Mouse (Mus musculus) urinary bladder, postnatal 25 days (tissue): ENCODE measurements around the gene Trappc11.
"Not testable (repeated sequence)": the region's sequence is repeated elsewhere in the genome, so short reads cannot be mapped to it uniquely, and the experiment has no call there.

Experiments
- DNase-seq: peaks from one replicate; pipeline ENCODE4 v3.0.0; 2022; ENCODE audit warnings: low spot score

The Trappc11 gene

DNA sequence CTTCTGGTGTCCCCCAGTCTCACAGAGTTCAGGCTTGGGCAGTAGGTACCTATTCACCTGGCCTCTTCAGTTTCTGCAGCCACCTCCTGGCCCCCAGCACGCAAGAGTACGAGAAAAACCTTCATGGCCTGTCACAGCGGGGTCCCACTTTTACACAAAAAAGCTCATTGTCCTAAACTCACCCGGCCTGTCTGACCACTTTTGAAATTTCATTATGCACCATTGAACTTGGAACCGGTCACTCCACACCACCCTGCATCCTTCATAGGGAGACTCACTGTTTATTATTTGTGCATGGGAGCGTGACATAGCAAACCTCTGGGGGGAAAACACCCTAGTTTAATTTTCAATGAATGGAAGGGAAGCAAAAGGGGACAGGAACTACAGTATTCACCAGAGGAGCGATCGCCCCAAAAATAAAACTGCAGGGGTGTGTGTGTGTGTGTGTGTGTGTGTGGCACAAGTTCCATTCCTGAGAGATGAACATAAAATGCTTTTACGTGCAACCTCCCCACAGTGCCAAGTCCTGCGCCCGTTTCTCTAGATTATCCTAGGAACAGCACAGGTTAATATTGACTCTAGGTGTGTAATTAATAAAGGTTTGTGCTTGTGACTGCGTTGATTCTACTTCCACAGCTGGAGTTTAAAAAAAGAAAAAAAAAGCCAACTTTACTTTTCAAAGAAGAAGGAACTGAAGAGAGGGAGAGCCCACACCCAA, 50.8 kb downstream of the Trappc11 start:
- DNase-seq = no peak

DNA sequence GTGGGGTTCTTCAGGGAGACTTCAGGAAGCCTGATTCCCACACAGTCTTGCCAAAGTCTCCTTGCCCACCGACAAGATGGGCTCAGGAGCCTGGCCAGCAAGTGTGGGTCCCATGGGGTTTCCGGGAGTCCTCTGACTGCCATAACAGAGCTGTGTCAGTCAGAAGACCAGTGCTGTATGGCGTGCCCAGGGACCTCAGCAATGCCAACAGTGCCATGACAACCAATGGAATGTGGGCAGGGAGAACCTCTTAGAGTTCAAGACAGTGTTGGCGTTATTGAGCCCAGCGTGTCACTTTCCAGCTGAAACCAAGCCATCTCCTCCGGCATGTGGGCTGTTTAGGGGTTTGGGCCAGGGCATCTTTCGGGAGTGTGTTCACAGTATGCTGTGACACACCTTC, 53.2 kb downstream of the Trappc11 start:
- no peak for DNase-seq

DNA sequence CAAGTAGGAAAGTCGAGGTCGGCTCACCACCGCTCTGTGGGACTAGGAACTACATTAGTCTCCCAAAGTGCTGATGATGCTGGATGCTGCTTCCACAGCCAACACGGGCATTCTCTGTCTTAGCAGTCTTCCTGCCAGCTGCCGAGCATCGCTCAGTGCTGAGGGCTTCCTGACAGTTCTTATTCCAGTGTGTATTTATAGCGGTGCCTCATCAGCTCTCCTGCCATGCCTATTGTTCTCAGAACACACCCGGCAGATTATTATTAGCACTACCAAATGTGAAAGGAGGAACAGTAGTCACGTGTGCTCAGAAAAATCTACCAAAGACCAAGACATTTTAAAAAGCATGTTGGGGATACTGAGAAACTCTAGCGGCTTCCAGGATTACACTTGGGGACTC, 71.6 kb downstream of the Trappc11 start:
- no peak for DNase-seq

DNA sequence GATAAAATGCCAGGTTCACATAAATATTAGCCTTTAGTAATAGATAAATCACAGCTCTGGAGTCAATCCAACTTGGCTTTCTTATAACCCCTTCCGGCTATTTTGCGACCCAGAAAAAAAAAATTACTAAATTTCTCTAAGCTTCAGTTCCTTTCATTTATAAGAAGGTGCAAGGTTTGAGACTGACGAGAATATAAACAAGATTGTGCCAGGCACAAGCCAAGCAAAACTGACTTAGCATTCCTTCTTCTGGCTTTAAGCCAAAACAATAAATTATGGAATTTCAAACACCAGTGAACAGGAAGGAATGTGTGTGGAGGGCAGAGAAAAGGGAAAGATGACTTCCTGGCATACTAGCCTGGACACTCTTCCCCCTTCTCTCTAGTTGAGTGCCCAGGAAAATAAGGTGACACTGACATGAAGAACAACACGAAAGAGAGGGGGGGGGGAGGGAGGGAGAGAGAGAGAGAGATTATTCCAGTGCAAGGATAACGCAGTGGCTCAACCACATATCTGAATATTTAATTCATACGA, 74.0 kb downstream of the Trappc11 start:
- no peak for DNase-seq

DNA sequence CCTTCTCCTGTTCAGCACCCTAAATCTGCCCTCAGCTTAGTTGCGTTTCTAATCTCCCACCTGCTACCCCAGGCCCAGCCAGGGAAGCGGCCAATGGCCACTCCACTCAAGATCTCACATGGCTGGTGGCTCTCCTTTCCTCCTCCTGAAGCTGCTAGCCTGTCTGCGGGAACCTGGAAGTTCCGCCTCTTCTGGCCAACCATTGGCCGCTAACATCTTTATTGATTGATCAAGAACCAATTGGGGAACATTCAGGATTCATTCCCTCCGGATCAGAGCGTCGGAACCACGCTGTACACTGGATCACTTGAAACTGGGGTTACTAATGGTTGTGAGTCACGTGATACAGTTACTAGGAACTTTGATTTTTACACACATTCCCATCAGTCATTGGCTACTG, 74.7 kb downstream of the Trappc11 start:
- no peak for DNase-seq

DNA sequence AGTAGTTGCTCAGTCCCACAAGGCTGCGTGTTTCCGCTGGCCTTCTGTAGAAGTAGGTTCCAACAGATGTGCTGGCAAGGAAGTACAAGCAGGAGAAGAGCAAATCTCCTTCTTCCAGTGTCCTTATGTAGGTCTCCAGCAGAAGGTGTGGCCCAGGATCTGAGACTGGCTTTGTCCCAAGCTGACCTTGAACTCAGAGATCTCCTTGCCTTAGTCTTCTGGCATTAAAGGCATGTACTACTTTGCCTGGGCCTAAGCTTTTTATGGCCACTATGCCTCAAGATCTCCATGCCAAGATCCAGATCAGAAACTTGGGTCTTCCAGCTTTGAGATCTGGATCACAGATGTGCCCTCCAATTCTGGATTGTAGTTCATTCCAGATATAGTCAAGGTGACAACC, 84.1 kb downstream of the Trappc11 start:
- DNase-seq = not testable (repeated sequence)

DNA sequence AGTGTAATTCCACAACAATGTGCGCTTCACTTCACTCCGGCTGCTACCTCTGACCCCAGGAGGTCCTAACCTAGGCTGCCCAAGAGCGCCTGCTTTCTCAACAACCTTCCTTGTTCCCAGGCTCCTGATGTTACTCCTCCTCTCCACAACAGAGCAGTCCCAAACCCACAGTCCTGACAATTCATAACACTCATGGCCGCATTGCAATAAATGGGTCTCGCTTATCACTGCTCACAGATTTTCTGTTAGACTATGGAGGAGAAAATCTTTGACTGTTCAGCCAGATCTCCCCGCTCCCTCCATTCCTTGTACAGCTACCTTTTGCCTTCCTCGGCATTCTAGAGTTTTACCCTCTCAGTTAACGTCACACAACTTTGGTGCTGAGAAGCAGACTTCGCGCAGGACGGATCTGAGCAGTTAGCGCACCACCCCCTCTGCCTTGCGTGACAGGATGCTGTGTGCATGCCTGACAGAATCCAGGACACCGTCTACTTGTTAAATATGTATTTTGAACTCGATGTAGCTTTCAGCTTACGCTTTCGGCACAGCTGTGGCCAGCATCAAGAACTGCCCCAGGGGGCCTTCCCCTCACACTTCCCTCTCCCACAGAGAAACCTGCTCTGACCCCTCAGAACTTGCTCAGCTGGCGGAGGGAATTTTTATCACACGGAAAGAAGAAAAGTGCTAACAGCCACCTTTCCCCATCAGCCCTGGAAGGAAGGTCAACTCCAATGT, 86.8 kb downstream of the Trappc11 start, which contains the start of gene Stox2:
TSS of gene Stox2 (minus strand) at position 51 of the 735 bp plus-strand sequence.
- no peak for DNase-seq
